Mouse (Mus musculus) E14TG2a.4 (cell line): ENCODE results near the gene Scaf11.

Experiments used
- H3K27me3 ChIP-seq: 2 replicates; pipeline ENCODE4 v1.6.1; 2014; ENCODE audit warnings: low read length, control low read depth; ENCODE audit not compliant: insufficient read depth
- H3K36me3 ChIP-seq: 2 replicates; pipeline ENCODE4 v1.6.1; 2014; ENCODE audit warnings: low read length, control low read depth; ENCODE audit not compliant: insufficient read depth
- H3K4me1 ChIP-seq: replicated peaks from 2 replicates; pipeline ENCODE4 v1.6.1; 2014; ENCODE audit warnings: low read depth, low read length, control low read depth
- H3K4me3 ChIP-seq: replicated peaks from 2 replicates; pipeline ENCODE4 v1.5.1; 2014; ENCODE audit warnings: mild to moderate bottlenecking, low read length
- H3K9me3 ChIP-seq: 2 replicates; pipeline ENCODE4 v1.6.1; 2014; ENCODE audit warnings: low read length, control low read depth
- CTCF ChIP-seq: conservative IDR thresholded peaks from 2 replicates; pipeline ENCODE4 v1.5.1; 2014; ENCODE audit warnings: low read length
- NANOG ChIP-seq: IDR thresholded peaks from 2 replicates; pipeline ENCODE4 v1.6.1; 2014; ENCODE audit warnings: borderline replicate concordance, low read length, mixed read lengths
- POU5F1 ChIP-seq: IDR thresholded peaks from 2 replicates; pipeline ENCODE4 v1.6.1; 2014; ENCODE audit warnings: low read length, borderline replicate concordance

Gene Scaf11

GRCm38 (mm10) chr15:96490123-96490522 lies 29.5 kb upstream of the Scaf11 start:
- H3K27me3 ChIP-seq, result no peaks in the 10 kb centered on the region
- peaks cover 15% of the 10 kb centered on the region for H3K9me3 ChIP-seq
- no peaks in the 10 kb centered on the region for H3K36me3 ChIP-seq
- peaks cover 67% of the 10 kb centered on the region for H3K4me1 ChIP-seq
- H3K4me3 ChIP-seq, result no peak overlapping the region
- no peak for TF ChIP-seq POU5F1
- TF ChIP-seq NANOG, result no peak
- no peak for TF ChIP-seq CTCF

- Histone ChIP-seq H3K4me3 (peak overlapping the region; percentile 11; the same call in 1 of the 2 replicates), H3K9me3 (peaks cover 6% of the 10 kb centered on the region), H3K36me3 (no peaks in the 10 kb centered on the region), H3K4me1 (peaks cover 67% of the 10 kb centered on the region), H3K27me3 (no peaks in the 10 kb centered on the region)
- TF ChIP-seq NANOG, result no peak
- peak; percentile 26 for TF ChIP-seq CTCF
- no peak for TF ChIP-seq POU5F1
Measured at GRCm38 (mm10) chr15:96488941-96489786, 28.5 kb upstream of the Scaf11 start.

GRCm38 (mm10) chr15:96487066-96487698 lies 26.5 kb upstream of the Scaf11 start:
- H3K27me3 ChIP-seq, result no peaks in the 10 kb centered on the region
- H3K4me3 ChIP-seq, result no peak overlapping the region
- TF ChIP-seq NANOG (no peak), POU5F1 (no peak), CTCF (no peak)
- no peaks in the 10 kb centered on the region for H3K36me3 ChIP-seq
- H3K9me3 ChIP-seq, result no peaks in the 10 kb centered on the region
- H3K4me1 ChIP-seq, result peaks cover 54% of the 10 kb centered on the region

GRCm38 (mm10) chr15:96480822-96481221 lies 20.2 kb upstream of the Scaf11 start:
- Histone ChIP-seq H3K27me3 (no peaks in the 10 kb centered on the region), H3K4me3 (no peak overlapping the region), H3K9me3 (no peaks in the 10 kb centered on the region), H3K4me1 (peaks cover 18% of the 10 kb centered on the region), H3K36me3 (no peaks in the 10 kb centered on the region)
- TF ChIP-seq POU5F1, result no peak
- TF ChIP-seq NANOG, result no peak
- no peak for TF ChIP-seq CTCF

- Histone ChIP-seq H3K4me3 (no peak overlapping the region), H3K4me1 (peaks cover 30% of the 10 kb centered on the region), H3K9me3 (no peaks in the 10 kb centered on the region), H3K27me3 (0 out of 2 replicates have a peak, but pooled peaks cover 3% of the 10 kb centered on the region), H3K36me3 (no peaks in the 10 kb centered on the region)
- TF ChIP-seq POU5F1 (no peak), NANOG (no peak)
Measured at GRCm38 (mm10) chr15:96478006-96478405, 17.4 kb upstream of the Scaf11 start.

GRCm38 (mm10) chr15:96476359-96476758 lies 15.7 kb upstream of the Scaf11 start:
- H3K27me3 ChIP-seq, result 0 out of 2 replicates have a peak, but pooled peaks cover 3% of the 10 kb centered on the region
- no peaks in the 10 kb centered on the region for H3K9me3 ChIP-seq
- H3K4me3 ChIP-seq, result no peak overlapping the region
- H3K4me1 ChIP-seq, result peaks cover 30% of the 10 kb centered on the region
- TF ChIP-seq POU5F1 (no peak), CTCF (peak; percentile 95)
- no peaks in the 10 kb centered on the region for H3K36me3 ChIP-seq

- no peaks in the 10 kb centered on the region for H3K9me3 ChIP-seq
- H3K4me3 ChIP-seq, result no peak overlapping the region
- peaks cover 35% of the 10 kb centered on the region for H3K4me1 ChIP-seq
- no peaks in the 10 kb centered on the region for H3K36me3 ChIP-seq
- 0 out of 2 replicates have a peak, but pooled peaks cover 6% of the 10 kb centered on the region for H3K27me3 ChIP-seq
- TF ChIP-seq CTCF (no peak), NANOG (no peak), POU5F1 (no peak)
Measured at GRCm38 (mm10) chr15:96475571-96475972, 14.9 kb upstream of the Scaf11 start.

GRCm38 (mm10) chr15:96474325-96474955 lies 13.8 kb upstream of the Scaf11 start:
- no peaks in the 10 kb centered on the region for H3K9me3 ChIP-seq
- no peaks in the 10 kb centered on the region for H3K36me3 ChIP-seq
- H3K27me3 ChIP-seq, result 0 out of 2 replicates have a peak, but pooled peaks cover 6% of the 10 kb centered on the region
- no peak overlapping the region for H3K4me3 ChIP-seq
- TF ChIP-seq POU5F1, result no peak
- no peak for TF ChIP-seq CTCF
- no peak for TF ChIP-seq NANOG
- peaks cover 32% of the 10 kb centered on the region for H3K4me1 ChIP-seq
